Mouse (Mus musculus): ENCODE measurements around the gene Sema5a. TPM values are rescaled to one million over a fixed set of nuclear protein-coding genes. Genes with fewer than 3 reads are reported as not detected.
A peak's percentile ranks its signal among the peaks of the same experiment; 100 is the strongest.

The Sema5a gene
- polyA plus RNA-seq, 1 experiment from 2014 or later: 26.8 TPM

DNA sequence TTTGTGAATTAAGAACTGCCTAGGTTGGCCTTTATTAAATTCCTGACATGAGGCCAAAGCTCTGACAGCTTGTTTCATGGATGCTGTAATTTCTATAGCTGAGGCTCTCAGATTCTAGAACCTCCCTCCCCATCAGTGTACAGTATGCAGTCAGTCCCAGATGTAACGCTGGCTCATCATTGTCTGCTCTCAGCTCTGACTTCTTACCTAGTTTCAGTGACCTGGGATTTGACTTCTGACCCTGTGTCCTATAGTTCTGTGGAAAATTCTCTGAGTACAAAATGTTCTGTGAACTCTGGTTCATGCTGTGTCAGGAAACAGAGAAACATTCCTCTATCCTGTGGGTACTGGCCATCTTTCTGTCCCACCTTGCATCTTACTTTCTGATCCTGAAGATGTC lies 346.0 kb downstream of the Sema5a start:
- Histone ChIP-seq H3K4me1 (no peaks in the 10 kb centered on the region), H3K36me3 (no peaks in the 10 kb centered on the region), H3K9ac (no peak overlapping the region), H3K4me2 (no peak overlapping the region), H3K4me3 (no peak overlapping the region), H3K9me3 (no peaks in the 10 kb centered on the region), H3K27me3 (no peaks in the 10 kb centered on the region), H3K27ac (no peak overlapping the region)
- ATAC-seq (ENCODE audit: insufficient number of reproducible peaks, low FRiP score, low TSS enrichment, low read depth): no peak
- WGBS: 74% methylated on average over 1 of the region's 1 CpGs

DNA sequence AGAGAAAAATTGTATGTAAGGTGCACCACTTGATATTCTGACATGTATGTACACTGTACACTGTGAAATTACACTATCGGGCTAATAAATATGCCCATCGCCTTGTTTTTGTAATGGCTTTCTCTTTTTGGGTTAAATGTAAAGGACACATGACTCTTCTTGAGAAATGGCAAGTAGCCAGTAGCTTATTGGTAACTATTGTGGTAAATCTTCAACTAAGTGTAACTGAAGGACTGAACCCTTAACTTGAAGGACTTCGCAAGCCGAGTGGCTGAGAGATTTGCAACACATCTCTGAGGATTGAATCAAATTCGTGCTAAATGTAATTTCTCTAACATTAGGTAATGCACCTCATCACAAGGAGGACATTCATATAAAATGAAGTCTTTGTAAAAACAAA lies 349.1 kb downstream of the Sema5a start:
- Histone ChIP-seq H3K27me3 (no peaks in the 10 kb centered on the region), H3K36me3 (no peaks in the 10 kb centered on the region), H3K9me3 (no peaks in the 10 kb centered on the region), H3K4me3 (no peak overlapping the region), H3K4me2 (no peak overlapping the region), H3K27ac (no peak overlapping the region), H3K9ac (no peak overlapping the region), H3K4me1 (no peaks in the 10 kb centered on the region)
- WGBS: 90% methylated on average over 5 of the region's 5 CpGs
- ATAC-seq (ENCODE audit: insufficient number of reproducible peaks, low FRiP score, low TSS enrichment, low read depth): no peak

DNA sequence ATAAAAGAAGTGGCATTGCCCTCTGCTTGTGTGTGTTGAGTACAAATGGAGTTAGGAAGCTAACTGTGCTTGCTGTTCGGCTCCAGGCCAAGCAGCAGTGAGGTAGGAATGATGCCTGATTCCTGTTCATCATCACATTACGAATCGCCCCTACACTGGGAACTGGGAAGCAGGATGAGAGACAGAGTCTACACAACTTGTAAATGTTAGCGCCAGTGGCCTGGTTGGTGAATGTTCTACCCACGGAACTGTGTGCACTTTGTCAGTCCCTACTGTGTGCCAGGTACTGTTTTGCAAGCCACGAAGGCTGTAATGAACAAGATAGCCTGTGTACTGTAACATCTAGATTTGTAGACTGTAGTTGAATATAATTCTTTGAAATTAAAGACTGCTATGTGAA lies 352.0 kb downstream of the Sema5a start:
- Histone ChIP-seq H3K27me3 (no peaks in the 10 kb centered on the region), H3K36me3 (no peaks in the 10 kb centered on the region), H3K4me2 (no peak overlapping the region), H3K9ac (no peak overlapping the region), H3K9me3 (no peaks in the 10 kb centered on the region), H3K27ac (no peak overlapping the region), H3K4me1 (no peaks in the 10 kb centered on the region), H3K4me3 (no peak overlapping the region)
- 69% methylated on average over 6 of the region's 6 CpGs for WGBS
- ATAC-seq (ENCODE audit: insufficient number of reproducible peaks, low FRiP score, low TSS enrichment, low read depth): no peak

DNA sequence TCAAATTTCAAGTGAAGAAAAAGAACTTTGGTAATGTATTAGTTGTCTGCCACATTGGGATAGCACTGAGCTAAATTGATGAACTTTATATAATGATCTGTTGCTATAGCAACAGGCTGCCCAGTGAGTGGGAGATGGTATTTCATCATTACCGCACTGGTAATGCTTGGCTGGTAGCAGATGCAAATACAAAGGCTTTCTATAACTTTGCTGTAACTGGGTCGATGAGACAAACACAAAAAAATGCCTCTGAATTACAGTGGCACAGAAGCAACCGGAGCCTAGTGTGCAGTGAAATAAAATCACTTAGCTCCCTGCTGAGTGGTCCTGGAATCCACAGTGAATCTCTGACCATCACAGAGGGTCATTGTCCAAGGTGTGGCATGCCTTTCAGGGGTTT lies 352.6 kb downstream of the Sema5a start:
- Histone ChIP-seq H3K9me3 (no peaks in the 10 kb centered on the region), H3K27ac (no peak overlapping the region), H3K9ac (no peak overlapping the region), H3K4me3 (no peak overlapping the region), H3K36me3 (no peaks in the 10 kb centered on the region), H3K27me3 (no peaks in the 10 kb centered on the region), H3K4me2 (no peak overlapping the region), H3K4me1 (no peaks in the 10 kb centered on the region)
- WGBS: 79% methylated on average over 3 of the region's 3 CpGs
- no peak for ATAC-seq (ENCODE audit: insufficient number of reproducible peaks, low FRiP score, low TSS enrichment, low read depth)

DNA sequence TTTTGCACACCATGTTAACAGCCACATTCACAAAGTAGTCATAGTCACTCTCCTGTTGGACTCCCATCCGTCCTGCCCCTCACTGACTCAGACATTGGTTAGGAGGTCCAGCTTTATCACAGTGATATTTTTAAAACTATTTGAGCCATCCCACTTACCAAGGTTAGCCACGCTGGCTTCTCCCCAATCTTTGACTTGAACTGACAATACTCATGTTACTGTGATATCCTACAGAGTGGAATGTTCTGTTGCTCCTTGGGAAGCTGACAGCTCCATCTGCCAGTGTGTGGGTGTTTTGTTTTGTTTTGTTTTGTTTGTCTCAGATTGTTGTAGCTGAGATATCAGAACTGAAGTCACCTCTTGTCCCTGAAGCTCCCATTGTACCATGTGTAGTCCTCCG lies 362.6 kb downstream of the Sema5a start:
- Histone ChIP-seq H3K9me3 (no peaks in the 10 kb centered on the region), H3K4me2 (no peak overlapping the region), H3K27me3 (no peaks in the 10 kb centered on the region), H3K27ac (no peak overlapping the region), H3K4me3 (no peak overlapping the region), H3K4me1 (no peaks in the 10 kb centered on the region), H3K36me3 (0 out of 2 replicates have a peak, but pooled peaks cover 3% of the 10 kb centered on the region), H3K9ac (no peak overlapping the region)
- ATAC-seq (ENCODE audit: insufficient number of reproducible peaks, low FRiP score, low TSS enrichment, low read depth): no peak
- 79% methylated on average over 3 of the region's 3 CpGs for WGBS

DNA sequence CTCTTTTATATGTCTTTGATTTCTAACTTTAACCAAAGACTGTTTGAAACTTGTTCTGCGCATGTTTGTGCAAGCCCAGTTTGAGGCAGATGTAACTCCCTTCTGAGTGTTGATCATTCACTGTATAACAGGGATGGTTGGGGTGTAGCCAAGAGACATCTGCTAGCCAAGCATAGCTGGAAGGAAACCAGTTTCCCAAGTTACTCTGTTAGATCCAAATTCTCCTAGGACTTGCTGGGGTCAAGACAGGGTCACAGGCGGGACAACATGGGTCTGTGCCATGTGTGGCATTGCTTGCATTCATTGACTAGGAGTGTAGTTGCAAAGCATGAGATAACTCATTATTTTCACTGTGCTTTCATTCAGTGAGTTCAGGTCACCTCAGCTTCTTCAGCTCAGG lies 366.2 kb downstream of the Sema5a start:
- WGBS: 58% methylated on average over 2 of the region's 2 CpGs
- H3K4me3 ChIP-seq: no peak overlapping the region
- no peak overlapping the region for H3K27ac ChIP-seq
- no peak overlapping the region for H3K4me2 ChIP-seq
- no peak overlapping the region for H3K9ac ChIP-seq
- no peaks in the 10 kb centered on the region for H3K4me1 ChIP-seq
- ATAC-seq (ENCODE audit: insufficient number of reproducible peaks, low FRiP score, low TSS enrichment, low read depth): no peak
- 0 out of 2 replicates have a peak, but pooled peaks cover 3% of the 10 kb centered on the region for H3K36me3 ChIP-seq
- H3K27me3 ChIP-seq: no peaks in the 10 kb centered on the region
- H3K9me3 ChIP-seq: no peaks in the 10 kb centered on the region

DNA sequence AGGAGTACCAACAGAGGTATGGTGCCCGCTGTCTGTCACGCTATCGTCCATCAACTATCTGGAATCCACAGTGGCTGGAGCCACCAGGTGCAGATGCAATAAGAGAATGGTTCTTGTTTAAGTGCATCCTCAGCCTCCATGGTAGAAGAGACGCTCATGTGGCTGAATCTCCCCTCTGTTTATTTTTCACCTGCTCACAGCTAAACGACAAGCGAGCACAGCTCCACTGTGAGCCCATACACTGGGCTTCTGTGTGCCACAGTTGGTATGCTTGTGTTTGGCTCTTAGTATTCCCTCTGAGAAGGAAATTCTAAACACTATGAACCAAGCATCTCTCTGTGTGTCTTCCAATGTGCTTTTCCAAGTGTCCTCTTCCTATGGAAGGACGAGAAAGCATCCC lies 366.6 kb downstream of the Sema5a start:
- no peak overlapping the region for H3K9ac ChIP-seq
- 0 out of 2 replicates have a peak, but pooled peaks cover 3% of the 10 kb centered on the region for H3K36me3 ChIP-seq
- H3K27me3 ChIP-seq: no peaks in the 10 kb centered on the region
- no peak overlapping the region for H3K27ac ChIP-seq
- no peaks in the 10 kb centered on the region for H3K9me3 ChIP-seq
- no peak for ATAC-seq (ENCODE audit: insufficient number of reproducible peaks, low FRiP score, low TSS enrichment, low read depth)
- WGBS: 87% methylated on average over 7 of the region's 7 CpGs
- no peak overlapping the region for H3K4me2 ChIP-seq
- no peaks in the 10 kb centered on the region for H3K4me1 ChIP-seq
- no peak overlapping the region for H3K4me3 ChIP-seq

DNA sequence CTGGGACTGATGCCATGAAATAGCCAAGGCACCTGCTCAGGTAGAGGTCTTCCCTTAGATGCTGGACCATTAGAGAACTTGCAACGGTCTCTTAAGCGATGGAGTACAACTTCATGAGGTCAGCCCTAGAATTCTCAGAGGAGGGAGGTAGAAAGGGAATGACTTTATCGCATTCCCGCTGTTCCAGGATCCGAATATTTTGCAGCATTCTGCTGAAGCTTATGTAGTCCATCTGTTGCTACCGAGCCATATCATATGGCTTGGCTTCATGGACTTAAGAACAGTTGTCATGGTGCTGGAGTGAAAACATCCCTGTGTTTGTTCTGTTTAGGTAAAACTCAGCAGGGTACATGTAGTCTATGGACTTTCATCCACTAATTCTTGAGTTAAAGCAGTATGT lies 369.1 kb downstream of the Sema5a start:
- 81% methylated on average over 6 of the region's 6 CpGs for WGBS

DNA sequence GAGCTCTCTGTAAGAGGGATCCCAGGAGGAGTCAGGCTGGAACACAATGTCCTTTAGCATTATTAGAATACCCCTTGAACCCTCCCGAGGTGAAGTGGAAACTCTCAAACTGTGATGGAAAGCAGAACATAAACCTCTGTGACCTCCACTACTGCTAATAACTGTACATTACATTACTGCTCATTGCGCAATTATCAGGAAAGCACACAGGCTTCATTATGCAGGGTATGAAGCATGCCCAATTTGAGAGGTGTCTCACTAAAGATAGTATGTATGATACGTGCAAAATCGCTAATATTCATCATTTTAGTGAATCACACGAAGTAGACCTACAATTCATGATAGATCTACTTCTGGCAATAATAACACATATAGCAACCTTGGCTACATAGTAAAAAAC lies 371.2 kb downstream of the Sema5a start:
- 88% methylated on average over 5 of the region's 5 CpGs for WGBS
- Histone ChIP-seq H3K4me1 (peaks cover 14% of the 10 kb centered on the region), H3K4me3 (no peak overlapping the region), H3K27ac (no peak overlapping the region), H3K4me2 (no peak overlapping the region), H3K9me3 (no peaks in the 10 kb centered on the region), H3K27me3 (no peaks in the 10 kb centered on the region), H3K9ac (no peak overlapping the region), H3K36me3 (no peaks in the 10 kb centered on the region)
- no peak for ATAC-seq (ENCODE audit: insufficient number of reproducible peaks, low FRiP score, low TSS enrichment, low read depth)

More for the DNA sequence above, 369.1 kb downstream of the Sema5a start:
- Histone ChIP-seq H3K4me1 (peaks cover 3% of the 10 kb centered on the region), H3K36me3 (0 out of 2 replicates have a peak, but pooled peaks cover 3% of the 10 kb centered on the region), H3K4me2 (no peak overlapping the region), H3K27ac (no peak overlapping the region), H3K27me3 (no peaks in the 10 kb centered on the region), H3K9me3 (no peaks in the 10 kb centered on the region), H3K4me3 (no peak overlapping the region), H3K9ac (no peak overlapping the region)
- no peak for ATAC-seq (ENCODE audit: insufficient number of reproducible peaks, low FRiP score, low TSS enrichment, low read depth)

DNA sequence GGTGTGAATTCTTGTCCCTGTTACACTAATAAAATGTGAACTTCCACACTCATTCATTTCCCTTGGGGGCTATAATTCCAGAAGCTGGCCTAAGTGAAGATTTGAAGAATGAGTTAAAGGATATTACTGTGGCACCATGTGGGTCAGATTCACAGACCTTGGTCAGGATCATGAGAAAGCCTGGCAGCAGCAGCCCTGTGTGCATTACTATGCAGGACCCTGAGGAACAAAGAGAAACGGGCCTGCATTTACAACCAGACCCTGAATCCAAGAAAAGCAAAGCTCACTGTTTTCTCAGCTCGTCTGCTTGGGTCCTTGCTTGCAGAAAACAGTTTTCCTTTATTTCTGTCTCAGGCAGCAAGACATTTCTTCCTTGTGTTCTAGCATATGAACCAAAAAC lies 374.6 kb downstream of the Sema5a start:
- Histone ChIP-seq H3K4me1 (peaks cover 14% of the 10 kb centered on the region), H3K27me3 (no peaks in the 10 kb centered on the region), H3K36me3 (no peaks in the 10 kb centered on the region), H3K9me3 (no peaks in the 10 kb centered on the region), H3K27ac (peak overlapping the region; percentile 52), H3K4me3 (no peak overlapping the region), H3K4me2 (no peak overlapping the region), H3K9ac (no peak overlapping the region)
- whole genome bisulfite sequencing: 33% methylated on average over 2 of the region's 2 CpGs
- no peak for ATAC-seq (ENCODE audit: insufficient number of reproducible peaks, low FRiP score, low TSS enrichment, low read depth)

DNA sequence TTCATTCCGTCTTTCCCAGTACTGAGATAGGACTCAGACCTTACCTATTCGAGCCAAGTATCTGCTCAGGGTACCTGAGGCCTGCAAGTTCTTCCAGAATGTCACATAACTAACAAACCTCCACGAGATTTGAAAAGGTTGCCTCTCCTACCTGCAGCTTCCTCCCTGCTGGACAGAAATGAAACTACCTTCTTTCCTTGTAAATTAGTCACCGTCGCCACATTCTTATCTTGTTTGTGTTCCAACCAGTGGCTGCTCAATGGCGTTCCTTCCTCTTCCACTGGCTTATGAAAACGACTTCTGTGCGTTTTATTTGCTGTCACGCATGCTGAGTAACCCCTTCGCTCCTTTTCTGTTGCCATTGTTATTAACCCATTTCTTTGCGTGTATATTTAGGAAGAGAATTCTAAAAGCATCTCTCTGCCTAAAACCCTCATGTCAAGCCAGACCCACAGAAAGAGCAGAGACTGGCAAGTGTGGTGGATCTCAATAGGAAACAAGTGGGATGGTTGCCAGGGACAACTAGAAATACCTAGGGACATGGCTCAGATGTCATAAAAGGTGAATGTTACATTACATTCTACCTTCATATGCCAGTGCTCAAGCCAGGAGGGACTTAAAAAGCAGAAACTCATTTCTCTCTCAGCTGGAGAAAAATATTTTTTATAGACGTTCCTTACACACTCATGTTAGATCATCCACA lies 378.6 kb downstream of the Sema5a start:
- no peak for ATAC-seq (ENCODE audit: insufficient number of reproducible peaks, low FRiP score, low TSS enrichment, low read depth)
- no peaks in the 10 kb centered on the region for H3K36me3 ChIP-seq
- no peak overlapping the region for H3K4me2 ChIP-seq
- H3K9me3 ChIP-seq: no peaks in the 10 kb centered on the region
- no peaks in the 10 kb centered on the region for H3K27me3 ChIP-seq
- no peak overlapping the region for H3K9ac ChIP-seq
- H3K4me1 ChIP-seq: peaks cover 14% of the 10 kb centered on the region
- WGBS: 81% methylated on average over 12 of the region's 12 CpGs
- no peak overlapping the region for H3K27ac ChIP-seq
- no peak overlapping the region for H3K4me3 ChIP-seq

DNA sequence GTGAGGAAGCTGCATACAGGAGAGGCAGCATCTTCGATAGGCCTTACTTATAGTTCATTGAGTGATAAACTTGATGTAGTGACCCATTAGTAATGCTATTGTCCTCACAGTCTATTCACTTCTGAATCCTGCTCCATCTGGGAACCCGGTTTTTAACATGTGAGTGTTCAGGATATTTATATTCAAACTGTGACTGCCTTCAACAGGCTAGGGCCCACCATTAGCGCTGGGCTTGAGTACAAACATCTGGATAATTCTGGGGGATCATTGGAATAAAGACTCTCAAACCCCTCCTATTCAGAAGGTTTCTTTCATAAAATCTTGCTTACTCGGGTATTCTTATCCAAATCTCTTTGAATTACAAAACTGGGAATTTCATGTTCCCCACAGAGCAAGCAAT lies 379.5 kb downstream of the Sema5a start:
- H3K27ac ChIP-seq: no peak overlapping the region
- no peak for ATAC-seq (ENCODE audit: insufficient number of reproducible peaks, low FRiP score, low TSS enrichment, low read depth)
- H3K4me1 ChIP-seq: peaks cover 7% of the 10 kb centered on the region
- H3K9me3 ChIP-seq: no peaks in the 10 kb centered on the region
- H3K36me3 ChIP-seq: peaks cover 3% of the 10 kb centered on the region; the same call in 1 of the 2 replicates
- no peaks in the 10 kb centered on the region for H3K27me3 ChIP-seq
- no peak overlapping the region for H3K4me3 ChIP-seq
- no peak overlapping the region for H3K9ac ChIP-seq
- 61% methylated on average over 4 of the region's 4 CpGs for WGBS
- no peak overlapping the region for H3K4me2 ChIP-seq

DNA sequence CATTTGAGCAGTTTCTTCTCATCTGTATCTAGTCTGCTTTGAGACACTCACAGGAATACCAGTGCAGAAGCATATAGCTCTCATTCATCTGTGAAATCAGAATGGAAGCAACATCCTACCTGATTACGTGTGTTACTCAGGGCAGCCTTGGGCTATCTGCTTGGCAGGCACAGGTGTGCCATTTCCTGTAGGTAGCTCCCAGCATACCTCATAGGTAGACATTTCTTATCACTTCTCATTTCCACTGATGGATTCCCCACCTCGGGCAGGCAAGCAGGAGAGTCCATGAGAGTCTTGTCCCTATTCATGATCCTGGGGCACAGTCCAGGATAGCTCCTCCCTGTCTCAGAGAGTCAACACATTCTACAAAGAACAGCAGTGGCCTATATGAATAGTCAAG lies 381.4 kb downstream of the Sema5a start:
- H3K27me3 ChIP-seq: no peaks in the 10 kb centered on the region
- ATAC-seq (ENCODE audit: insufficient number of reproducible peaks, low FRiP score, low TSS enrichment, low read depth): no peak
- H3K4me3 ChIP-seq: no peak overlapping the region
- H3K4me2 ChIP-seq: no peak overlapping the region
- H3K4me1 ChIP-seq: 0 out of 2 replicates have a peak, but pooled peaks cover under 1% of the 10 kb centered on the region
- H3K9ac ChIP-seq: no peak overlapping the region
- H3K9me3 ChIP-seq: no peaks in the 10 kb centered on the region
- H3K27ac ChIP-seq: no peak overlapping the region
- H3K36me3 ChIP-seq: peaks cover 4% of the 10 kb centered on the region; the same call in 1 of the 2 replicates
- WGBS: 88% methylated on average over 2 of the region's 2 CpGs
